Mouse (Mus musculus): ENCODE results near the gene Ovca2.
"Not testable (repeated sequence)": the region's sequence is repeated elsewhere in the genome, so short reads cannot be mapped to it uniquely, and the experiment has no call there.

The Ovca2 gene

DNA sequence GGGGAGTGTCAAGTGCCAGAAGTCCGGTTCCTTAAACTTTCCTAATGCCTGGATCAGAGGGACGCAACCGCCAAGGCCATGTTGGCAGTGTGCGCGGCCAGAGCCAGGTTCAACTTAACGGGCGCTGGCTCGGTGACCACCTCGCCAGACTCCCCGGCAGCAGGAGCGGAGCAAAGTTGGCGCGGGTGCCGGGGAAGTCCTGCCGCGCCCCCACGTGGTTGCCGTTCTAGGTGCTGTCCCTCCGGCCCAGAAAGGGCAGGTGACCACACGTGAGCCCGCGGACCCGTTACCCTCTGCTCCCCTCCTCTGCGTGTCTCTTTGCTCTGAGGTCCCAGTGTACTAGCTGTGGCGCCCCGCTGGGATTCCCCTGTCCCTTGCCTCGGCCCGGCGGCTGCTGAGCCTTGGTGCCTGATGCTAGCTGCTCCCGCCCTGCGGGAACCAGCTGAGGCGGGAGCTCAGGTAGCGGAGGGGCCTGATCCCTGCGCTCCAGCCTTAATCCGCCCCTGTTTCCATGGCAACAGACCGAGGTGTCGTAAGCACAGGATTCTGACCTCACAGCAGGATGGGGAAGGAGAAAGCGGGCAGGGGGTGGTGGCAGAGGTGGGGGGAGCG is 16.3 kb upstream of the Ovca2 start:
- DNase-seq (ENCODE audit: low spot score), result no peak

DNA sequence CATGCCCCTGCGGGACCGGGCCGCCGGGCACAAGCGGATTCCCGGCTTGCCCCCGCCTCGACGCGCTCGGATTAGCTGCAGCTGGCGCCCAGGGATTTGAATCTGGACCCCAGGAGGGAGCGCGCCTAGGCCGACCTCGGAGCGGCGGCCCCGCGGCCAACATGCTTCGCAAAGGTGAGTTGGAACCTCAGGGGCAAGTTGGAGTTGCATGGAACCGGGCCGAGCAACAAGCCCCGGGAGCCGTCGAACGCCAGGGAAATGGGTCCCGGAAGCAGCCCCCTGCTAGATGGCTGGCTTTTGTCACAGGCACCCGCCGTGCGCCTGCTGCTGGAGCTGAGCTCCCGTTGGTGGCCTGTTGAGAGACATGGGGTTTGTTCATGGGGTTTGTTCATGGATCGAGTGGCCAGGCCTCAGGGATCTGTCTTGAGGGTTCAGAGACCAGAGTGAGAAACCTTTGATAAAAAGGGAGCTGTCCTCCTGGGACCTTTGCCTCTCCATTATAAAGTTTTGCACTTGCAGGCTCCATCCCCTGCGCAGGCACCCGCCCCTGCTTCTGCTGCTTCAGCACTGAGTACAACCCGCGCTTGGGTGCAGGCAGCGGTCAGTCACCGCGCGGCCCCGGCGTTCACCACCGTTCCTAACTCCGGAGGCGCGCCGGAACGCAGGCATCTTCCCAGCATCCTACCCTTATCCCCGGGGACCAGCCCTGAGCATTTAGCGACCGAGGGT is 15.7 kb upstream of the Ovca2 start:
- DNase-seq (ENCODE audit: low spot score), result no peak

DNA sequence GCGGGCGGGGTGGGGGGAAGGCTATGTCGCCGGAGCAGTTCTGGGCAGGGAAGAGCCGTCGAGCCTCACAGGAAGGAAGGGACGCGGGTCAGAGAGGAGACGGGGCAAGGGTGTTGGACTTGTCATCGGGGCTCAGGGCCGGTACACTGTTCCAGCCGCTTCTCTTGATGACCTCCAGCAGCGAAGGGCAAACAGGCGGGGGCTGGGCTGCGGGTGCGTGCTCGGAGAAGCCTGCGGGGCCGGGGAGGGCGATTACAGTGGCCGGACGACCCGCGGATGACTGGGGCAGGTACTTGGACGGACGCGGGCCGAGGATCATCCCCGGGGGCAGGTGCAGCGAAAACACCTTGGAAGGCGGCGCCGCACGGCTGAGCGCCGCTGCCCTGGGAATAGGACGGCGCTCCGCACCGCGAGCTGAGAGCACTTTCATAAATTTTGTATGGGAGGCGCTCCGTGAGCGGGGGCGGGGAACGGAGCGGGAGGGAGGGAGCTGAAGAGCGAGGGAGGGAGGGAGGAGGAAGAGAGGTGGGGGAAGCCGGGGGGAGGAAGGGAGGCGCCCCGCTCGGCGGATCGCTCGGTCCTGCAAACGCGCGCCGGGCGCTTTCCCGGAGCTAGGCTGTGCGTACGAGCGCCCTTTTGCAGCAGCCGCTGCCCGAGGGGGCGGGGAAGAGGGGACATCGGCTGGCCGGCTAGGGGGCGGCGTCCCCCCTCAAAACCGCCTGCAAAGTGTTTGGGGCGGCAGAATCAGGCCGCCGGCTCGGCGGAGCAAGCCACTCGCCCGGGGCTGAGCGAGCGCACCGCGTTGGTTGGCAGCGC is 14.8 kb upstream of the Ovca2 start, which contains the start of gene Rtn4rl1:
Gene Rtn4rl1 (plus strand): TSS at position 528 of the 816 bp plus-strand sequence.
- DNase-seq (ENCODE audit: low spot score), result peak; percentile 70

DNA sequence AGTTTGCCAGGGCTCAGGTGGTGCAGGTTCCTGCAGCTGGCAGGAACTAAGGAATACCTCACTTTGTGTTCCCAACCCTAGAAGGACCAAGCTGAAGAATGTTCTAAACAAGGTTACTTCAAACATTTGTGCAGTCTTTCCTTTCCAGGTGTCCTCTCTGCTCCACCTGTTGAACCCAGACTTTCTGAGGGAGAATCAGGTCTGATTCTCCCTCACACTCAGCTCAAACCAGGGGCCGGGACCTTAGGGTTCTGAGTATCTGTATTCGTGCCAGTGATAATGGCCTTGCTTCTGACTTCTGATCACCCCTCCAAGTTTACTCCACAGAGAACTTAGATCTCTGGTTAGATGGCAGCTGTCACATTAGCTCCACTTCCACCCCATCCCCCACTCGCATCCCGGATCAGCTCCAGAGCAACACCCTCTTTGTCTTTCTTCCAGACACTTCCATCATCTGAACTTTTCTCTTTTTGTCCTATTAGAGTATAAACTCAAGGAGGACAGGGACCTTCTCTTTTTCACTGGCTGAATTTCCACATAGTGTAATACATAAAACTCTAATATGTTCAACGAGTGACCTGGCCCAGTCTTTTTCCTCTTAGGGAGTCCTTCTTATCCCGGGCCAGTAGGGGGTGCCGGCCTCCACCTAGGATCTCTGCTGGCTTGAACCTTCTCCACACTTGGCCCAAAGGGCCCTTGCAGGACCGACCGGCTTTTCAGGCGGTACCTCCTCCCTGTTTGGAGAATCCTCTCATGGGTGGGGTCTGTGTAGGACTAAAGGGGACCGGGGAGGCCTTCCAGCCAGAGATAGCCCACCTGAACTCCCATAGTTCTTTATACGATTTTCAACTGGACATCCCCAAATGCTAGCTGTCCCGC is 13.9 kb upstream of the Ovca2 start:
- peak; percentile 78 for DNase-seq (ENCODE audit: low spot score)

DNA sequence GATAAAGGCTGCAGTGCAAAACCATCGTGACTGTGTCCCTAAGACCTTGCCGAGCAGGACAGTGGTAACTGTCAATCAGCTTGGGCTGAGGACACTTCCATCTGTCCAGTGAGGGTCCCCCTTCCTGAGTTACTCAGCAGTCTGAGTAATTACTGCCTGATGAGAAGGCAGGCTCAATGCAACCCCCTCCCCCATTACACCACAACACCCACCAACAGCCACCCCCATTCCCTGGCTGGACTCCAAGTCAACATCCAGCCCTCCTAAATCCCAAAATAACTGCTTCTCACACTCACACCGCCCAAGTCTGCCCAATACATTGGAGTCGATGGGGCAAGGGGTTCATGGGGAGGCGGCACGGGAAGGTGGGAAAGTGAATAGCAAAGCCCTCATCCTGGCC is 13.2 kb upstream of the Ovca2 start:
- DNase-seq (ENCODE audit: low spot score), result no peak

DNA sequence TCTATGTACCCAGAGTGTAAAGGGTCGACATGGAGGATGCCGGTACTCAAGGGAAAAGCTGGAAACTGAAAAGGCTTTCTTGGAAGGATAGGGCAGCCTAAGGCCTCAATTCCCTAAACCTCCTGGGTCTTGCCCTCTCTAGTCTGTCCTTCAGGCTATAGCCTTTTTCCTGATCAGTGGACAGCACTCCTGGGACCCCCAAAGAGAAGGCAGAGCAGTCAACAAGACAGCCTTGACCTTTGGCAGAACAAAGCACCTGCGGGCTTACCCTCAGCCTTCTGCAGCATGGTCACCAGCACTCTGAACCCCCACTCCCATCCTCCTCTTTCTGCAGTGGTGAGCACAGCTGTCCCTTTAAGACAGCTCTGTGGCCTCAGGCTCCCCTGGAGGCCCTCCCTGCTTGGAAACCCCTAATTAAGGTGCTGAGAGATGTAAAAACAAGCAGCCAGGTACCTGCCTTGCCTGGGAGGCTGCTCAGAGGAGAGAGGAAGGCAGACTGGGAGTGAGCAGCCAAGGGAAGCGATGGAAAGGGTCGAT is 12.3 kb upstream of the Ovca2 start, which contains the start of gene Dph1:
Gene Dph1 (minus strand): TSS at position 337 of the 537 bp plus-strand sequence.
- no peak for DNase-seq (ENCODE audit: low spot score)

DNA sequence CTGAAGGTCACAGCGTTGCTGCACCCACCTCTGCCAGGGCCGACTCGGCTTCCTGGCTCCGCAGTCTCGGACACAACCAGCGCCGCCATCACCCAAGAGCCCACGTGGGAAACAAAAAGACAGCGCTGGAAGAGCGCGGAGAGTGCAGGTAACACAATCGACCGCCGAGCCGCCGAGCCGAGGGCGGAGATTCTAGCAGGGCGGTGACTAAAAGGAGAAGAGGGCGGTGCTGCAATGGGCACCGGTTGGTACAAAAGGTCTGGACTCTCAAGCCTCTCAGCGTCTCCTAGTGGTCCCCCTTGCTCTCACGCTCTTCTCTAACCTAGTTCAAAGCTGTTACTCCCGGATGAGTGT is 11.7 kb upstream of the Ovca2 start:
- peak; percentile 81 for DNase-seq (ENCODE audit: low spot score)

DNA sequence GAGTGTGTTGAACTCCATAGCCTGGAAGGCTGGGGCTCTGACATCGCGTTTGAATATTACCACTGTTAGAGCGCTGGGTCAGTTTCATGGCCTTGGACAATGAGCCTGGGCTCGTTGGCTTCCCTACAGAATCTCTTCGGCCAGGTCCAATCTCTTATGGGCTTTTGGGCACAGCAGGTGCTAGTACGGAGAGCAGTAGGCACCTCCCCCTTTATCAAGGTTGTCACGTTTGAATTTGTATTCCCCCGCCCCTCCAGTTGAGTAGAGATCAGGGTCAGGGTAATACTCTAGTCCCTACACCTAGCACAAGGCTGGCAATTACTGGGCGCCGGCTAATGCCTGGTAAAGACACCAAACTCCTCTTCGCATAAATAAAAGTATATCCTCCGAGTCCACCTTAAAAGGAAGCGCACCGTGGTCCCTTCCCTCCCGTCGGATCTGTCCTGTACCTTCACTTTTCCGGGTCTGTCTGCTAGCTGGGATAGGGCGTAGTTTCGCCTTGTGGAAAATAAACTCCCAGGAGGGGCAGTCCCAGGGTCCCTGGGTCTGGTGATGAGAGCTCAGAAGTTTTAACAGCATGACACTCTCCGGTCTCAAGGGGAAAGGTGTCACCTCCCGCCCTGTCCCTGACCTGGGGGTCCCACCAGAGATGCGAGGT is 11.2 kb upstream of the Ovca2 start:
- no peak for DNase-seq (ENCODE audit: low spot score)

DNA sequence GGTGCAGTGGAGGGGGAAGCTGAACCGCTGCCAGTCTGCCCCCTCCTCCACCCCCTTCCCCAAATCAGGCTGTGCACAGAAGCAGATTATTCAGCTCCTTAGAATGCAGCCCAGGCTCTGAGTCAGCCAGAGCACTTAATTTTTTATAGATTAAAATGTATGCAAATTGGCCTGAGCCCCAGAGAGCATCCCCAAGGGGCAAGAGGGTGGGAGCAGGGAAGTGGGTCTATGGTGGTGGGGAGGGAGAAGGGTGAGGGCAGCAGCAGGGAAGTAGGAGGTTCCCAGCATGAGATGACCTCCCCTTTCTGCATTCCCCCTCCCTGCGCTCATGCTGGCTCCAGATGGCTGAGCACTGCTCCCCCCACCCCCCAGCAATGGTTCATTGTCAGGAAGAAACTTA is 6.4 kb upstream of the Ovca2 start:
- DNase-seq (ENCODE audit: low spot score), result no peak

DNA sequence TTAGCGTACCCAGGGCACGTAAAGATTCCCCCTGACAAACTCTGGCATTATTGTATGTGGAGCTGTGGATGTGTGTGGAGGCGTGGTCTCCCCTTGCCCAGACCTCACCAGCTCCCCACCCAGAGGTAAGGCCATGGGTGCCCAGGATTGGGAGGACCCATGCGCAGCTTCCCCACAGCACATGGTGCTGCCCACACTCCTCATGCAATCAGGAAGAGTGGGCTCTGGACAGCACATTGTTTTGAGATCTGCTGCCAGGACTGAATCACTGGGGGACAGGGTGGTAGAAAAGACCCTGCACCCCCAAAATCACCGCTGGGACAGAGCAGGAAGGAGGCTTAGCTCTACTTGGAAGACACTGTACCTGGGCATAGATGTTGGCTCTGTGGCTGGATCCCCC is 5.9 kb upstream of the Ovca2 start:
- no peak for DNase-seq (ENCODE audit: low spot score)

DNA sequence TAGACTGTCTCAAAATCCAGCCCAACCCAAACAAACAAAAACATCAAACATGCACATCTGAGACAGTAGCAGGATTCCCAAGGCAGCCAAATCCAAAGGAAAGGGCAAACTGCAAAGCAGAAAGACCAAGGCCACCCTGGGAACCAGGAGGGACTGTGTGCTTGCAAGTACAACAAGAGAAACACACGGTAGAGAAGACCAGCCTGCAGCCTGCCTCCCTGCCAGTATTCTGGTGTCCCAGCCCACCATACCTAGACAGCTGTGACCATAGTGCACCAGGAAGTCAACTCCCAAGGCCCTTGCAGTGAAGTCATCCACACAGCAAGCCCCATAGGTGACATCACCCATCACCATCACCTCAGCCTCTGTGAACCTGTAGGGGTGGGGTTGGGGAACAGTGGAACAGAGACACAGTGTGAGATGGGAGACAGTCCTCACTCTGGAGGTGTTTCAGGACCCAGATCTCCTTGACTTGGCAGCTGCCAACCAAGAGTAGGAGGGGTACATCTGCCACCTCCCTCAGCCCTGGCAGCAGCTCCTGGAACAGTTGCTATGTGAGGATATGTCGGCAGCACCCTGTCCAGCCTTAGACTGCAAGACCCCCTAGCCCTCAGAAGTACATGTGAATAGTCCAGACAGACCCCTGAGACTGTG is 5.4 kb upstream of the Ovca2 start:
- peak; percentile 75 for DNase-seq (ENCODE audit: low spot score)

DNA sequence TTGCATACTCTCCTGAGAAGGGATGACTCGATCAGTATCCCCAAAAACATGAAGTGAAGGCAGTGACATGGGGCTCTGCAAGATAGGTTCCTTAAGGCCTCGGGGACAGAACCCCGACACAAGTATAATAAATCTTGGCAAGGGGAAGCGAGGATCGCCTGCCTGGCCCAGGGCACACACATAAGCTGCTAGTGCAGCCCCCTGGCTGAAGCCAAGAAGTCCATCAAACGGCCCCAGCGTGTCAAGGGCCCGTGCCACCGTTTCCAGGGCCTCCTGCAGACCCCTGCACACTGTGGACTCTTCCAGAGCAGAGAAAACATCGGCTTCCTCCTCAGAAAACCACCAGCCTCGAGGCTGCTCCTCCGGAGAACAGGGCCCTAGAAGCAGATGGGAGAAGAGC is 624 bp downstream of the Ovca2 start:
- DNase-seq (ENCODE audit: low spot score), result no peak

DNA sequence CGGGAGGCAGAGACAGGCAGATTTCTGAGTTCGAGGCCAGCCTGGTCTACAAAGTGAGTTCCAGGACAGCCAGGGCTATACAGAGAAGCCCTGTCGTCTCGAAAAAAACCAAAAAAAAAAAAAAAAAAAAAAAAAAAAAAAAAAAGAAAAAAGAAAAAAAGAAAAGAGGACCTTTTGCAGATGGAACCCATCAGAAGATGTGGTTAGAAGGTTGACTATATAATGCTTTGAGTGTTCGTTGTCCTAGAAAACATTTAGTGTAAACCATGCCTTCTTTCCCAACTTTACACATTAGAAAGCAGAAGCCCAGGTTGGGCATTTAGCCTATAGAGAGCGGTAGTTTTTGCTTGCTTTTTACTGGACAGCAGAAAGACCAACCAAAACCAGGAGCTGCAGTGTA is 4.1 kb downstream of the Ovca2 start:
- not testable (repeated sequence) for DNase-seq (ENCODE audit: low spot score)

DNA sequence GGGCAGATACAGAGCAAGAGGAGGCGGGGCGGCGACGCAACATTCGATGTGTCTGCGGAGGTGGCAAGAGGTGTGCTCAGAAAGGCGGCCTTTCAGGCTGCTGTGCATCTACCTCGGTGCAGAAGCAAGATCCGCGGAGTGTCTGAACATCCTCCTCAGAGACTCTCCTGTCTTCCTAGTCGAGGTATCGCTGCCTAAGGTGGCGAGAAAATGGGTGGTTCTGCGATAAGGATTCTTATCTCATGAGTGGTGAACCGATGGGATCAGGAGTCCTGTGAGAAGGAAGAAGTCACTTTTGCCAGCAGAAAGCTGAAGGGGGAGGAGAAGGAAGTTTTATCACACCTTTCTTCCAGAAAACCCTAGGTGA is 4.9 kb downstream of the Ovca2 start:
- no peak for DNase-seq (ENCODE audit: low spot score)

DNA sequence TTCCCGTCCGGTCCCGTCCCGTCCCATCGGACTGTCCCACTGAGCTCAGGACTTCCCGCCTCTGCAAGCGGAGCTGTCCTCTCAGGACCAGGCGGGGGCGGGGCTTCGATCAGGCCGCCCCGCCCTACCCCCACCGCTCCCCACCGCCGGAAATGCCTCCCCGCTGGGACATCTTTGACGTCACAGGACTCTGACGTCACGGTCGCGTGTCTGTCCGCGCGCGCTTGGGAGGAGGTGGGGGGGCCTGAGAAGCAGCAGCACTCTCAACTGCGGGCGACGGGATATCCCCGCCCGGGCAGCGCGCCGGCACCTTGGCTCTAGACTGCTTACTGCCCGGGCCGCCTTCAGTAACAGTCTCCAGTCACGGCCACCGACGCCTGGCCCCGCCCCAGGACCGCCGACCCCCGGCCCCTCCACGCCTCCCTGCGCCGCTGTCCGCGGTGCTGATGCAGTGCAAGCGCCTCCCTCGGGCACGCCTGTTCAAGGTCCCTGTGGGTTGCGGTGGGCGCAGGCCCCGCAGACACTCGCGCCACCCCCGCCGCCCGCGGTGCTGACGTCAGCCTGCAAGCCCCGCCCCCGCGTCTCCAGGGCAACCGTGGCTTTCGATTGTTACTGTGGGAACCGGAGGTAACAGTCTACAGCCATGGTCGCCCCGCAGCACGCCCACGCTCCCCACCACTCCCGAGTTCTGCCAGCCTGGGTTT is 5.4 kb downstream of the Ovca2 start:
- peak; percentile 95 for DNase-seq (ENCODE audit: low spot score)

DNA sequence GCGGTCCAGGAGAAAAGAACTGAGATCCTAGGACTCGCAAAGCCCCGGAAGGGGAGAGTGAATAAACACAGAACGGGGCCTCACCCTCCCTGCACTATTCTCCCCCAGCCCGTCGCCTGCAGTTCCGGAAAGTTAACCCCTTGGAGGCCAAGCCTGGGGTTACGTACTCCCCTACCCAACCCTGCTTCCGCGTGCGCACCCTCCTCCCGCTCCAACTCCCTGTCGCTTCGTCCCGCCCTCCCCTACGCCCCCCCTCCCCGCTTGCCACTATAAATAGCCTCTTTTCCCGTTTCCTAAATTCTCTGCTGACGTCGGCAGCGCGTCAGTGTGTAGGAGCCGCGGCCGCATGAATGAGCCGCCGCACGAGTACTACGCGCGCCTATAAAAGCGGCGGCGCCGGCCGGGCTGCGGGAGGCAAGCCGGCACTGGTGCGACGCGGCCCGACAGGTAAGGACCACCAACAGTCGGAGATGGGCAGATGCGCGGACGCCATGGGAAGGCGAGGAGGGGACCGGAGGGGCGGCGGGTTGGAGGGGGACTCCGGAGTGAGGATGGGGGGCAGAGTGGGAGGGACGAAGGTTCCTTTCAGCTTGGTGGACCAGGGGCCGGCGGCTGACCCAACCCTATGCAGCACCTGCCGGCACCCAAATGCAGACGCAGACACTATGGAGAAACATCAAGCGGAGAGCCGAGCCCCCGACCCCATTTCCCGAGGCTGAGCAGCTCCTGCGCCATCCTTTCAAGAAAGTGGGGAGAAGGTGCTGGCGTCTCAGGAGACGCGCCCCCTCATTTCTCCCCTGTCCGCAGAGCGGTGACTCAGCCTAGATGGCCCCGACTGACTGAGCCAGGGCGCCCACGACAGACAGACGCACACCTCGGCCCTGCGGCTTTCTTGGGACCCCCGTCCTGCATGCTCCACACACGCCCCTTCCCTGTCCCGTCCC is 6.2 kb downstream of the Ovca2 start:
- no peak for DNase-seq (ENCODE audit: low spot score)

DNA sequence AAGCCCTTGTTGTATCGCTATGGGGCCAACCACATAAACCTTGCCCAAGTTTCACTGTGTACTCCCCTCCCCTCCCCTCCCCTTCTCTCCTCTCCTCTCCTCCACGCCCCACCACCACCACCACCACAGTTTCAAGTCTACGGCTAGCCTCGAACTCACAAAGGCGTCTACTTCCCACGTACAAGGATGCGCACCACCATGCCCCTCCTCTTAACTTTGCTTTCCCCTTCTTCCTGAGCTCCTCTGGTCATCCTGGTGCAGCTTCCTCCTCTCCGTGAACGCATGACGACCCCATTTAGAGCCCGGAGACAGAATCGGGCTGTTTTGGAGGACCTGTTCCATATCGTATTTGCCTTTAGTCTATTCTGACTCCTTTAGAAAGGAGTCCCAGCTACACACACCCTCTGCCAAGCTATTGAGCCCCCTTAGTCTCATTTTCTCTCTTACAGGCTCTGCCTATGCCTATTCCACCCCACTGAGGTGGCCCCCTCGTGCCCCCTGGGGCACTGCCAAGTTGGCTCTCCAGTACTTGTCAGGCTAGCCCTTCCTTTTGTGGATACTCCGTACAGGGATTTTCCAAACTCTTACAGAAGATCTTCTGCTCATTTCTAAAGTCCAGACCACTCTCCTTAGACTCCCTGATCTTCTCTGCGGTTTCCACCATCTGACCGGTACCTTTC is 7.3 kb downstream of the Ovca2 start:
- no peak for DNase-seq (ENCODE audit: low spot score)

DNA sequence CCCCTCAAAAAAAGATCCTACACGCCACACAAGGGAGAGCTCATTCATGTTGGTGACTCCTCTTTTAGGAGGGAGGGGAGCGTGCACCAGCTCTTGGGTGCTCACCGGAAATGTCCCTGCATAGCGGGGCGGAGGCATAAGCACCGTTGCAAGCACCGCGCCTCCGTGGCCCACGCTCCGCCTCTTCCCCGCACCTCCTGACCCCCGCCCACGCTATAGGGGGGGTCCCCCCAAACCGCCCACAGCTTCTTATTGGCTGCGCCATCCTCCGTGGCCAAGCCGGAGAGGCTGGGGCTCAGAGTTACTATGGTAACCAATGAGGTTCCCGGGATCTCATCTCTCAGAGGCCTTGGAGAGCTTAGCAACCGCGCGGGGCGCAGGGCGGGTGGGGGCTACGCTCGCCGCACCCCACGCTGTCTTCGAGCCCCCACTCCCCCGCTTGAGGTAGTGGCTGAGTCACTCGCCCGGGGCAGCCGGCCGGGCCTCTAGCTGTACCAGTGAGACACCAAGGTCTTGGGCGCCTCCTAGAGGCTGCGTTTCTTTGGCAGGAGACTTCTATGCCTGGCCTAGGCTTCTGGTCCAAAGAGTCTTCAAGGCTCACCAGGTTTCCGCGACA is 8.4 kb downstream of the Ovca2 start:
- DNase-seq (ENCODE audit: low spot score), result peak; percentile 96

Data from layer of hippocampus, adult 11-12 months (tissue).